Mouse (Mus musculus): ENCODE measurements around the gene Cacna1a. TPM values are rescaled to one million over a fixed set of nuclear protein-coding genes. Genes with fewer than 3 reads are reported as not detected.

The Cacna1a gene
- polyA plus RNA-seq, 1 experiment from 2014 or later = 20.3 TPM

GRCm38 (mm10) chr8:84647461-84647901, 259.2 kb downstream of the Cacna1a start:
- 2% methylated on average over 14 of the region's 14 CpGs for WGBS
- H3K27me3 ChIP-seq (replicated peaks; ENCODE audit: control insufficient read depth, insufficient read depth, low read length) = no peaks in the 10 kb centered on the region
- 0 out of 2 replicates have a peak overlapping the region, but pooled peaks have one; percentile 2 for H3K9ac ChIP-seq (replicated peaks; ENCODE audit: low read depth, low read length)
- no peaks in the 10 kb centered on the region for H3K9me3 ChIP-seq (ENCODE audit: control insufficient read depth, low read length)
- H3K4me1 ChIP-seq (replicated peaks; ENCODE audit: control insufficient read depth, insufficient read depth, low read length) = peaks cover 7% of the 10 kb centered on the region
- H3K27ac ChIP-seq (ENCODE audit: low read length) = no peak overlapping the region
- H3K36me3 ChIP-seq (ENCODE audit: control insufficient read depth, insufficient read depth) = no peaks in the 10 kb centered on the region
- peak overlapping the region; percentile 50 for H3K4me2 ChIP-seq (ENCODE audit: low read length)
- ATAC-seq = peak; percentile 77
- peak overlapping the region; percentile 25 for H3K4me3 ChIP-seq (replicated peaks; ENCODE audit: low read length)

- H3K4me1 ChIP-seq (replicated peaks; ENCODE audit: control insufficient read depth, insufficient read depth, low read length) = peaks cover 9% of the 10 kb centered on the region
- H3K9me3 ChIP-seq (ENCODE audit: control insufficient read depth, low read length) = no peaks in the 10 kb centered on the region
- no peak overlapping the region for H3K4me2 ChIP-seq (ENCODE audit: low read length)
- H3K4me3 ChIP-seq (replicated peaks; ENCODE audit: low read length) = no peak overlapping the region
- WGBS = 43% methylated on average over 3 of the region's 3 CpGs
- no peaks in the 10 kb centered on the region for H3K36me3 ChIP-seq (ENCODE audit: control insufficient read depth, insufficient read depth)
- no peak overlapping the region for H3K27ac ChIP-seq (ENCODE audit: low read length)
- ATAC-seq = no peak
- no peaks in the 10 kb centered on the region for H3K27me3 ChIP-seq (replicated peaks; ENCODE audit: control insufficient read depth, insufficient read depth, low read length)
- H3K9ac ChIP-seq (replicated peaks; ENCODE audit: low read depth, low read length) = no peak overlapping the region
Measured at GRCm38 (mm10) chr8:84650213-84650612, 262.0 kb downstream of the Cacna1a start.

DNA sequence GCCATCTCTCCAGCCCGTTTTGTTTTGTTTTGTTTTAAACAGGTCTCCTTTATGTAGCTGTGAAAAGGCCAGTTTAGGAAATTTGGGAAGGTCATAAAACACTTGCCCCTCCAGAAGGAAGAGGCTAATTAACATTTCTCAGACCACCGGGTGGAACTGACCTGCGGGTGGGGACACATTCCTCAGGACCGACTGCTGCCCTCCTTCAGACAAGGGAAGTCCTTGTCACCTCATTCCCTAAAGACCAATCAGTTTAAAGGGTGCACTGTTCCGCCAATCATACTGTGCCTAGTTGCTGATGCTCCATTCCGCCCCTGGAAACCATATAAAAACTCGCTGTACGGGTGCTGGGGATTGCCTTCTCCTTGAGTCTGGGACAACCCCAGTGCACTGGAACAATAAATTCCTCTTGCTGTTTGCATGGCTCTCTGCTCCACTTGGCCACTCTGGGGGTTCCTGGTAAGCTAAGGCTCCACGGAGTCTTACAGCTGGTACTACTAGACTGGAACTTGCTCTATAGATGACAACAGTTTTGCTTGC, 264.9 kb downstream of the Cacna1a start:
- Histone ChIP-seq H3K4me2 (ENCODE audit: low read length) (no peak overlapping the region), H3K27me3 (replicated peaks; ENCODE audit: control insufficient read depth, insufficient read depth, low read length) (no peaks in the 10 kb centered on the region), H3K4me3 (replicated peaks; ENCODE audit: low read length) (no peak overlapping the region), H3K36me3 (ENCODE audit: control insufficient read depth, insufficient read depth) (no peaks in the 10 kb centered on the region), H3K9ac (replicated peaks; ENCODE audit: low read depth, low read length) (no peak overlapping the region), H3K4me1 (replicated peaks; ENCODE audit: control insufficient read depth, insufficient read depth, low read length) (peaks cover 18% of the 10 kb centered on the region), H3K9me3 (ENCODE audit: control insufficient read depth, low read length) (no peaks in the 10 kb centered on the region), H3K27ac (ENCODE audit: low read length) (no peak overlapping the region)
- no peak for ATAC-seq
- WGBS = 70% methylated on average over 9 of the region's 9 CpGs

DNA sequence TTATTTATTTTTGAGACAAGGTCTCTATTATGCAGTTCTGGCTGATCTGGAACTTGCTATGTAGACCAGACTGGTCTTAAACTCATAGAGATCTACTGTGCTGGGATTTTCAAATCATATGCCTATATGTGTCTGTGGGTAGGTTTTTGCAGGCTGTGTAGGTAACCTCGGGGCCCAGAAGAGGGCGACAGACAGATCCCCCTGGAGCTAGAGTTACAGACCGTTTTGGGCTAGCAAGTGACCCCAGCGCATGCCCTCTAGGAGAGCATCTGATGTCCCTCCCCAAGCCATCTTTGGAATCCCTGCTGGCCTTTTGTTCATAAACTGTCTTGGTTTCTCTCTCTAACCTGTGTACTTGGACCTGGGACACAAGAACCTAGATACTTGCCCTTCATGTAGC, 266.4 kb downstream of the Cacna1a start:
- Histone ChIP-seq H3K9ac (replicated peaks; ENCODE audit: low read depth, low read length) (no peak overlapping the region), H3K27me3 (replicated peaks; ENCODE audit: control insufficient read depth, insufficient read depth, low read length) (no peaks in the 10 kb centered on the region), H3K9me3 (ENCODE audit: control insufficient read depth, low read length) (no peaks in the 10 kb centered on the region), H3K4me1 (replicated peaks; ENCODE audit: control insufficient read depth, insufficient read depth, low read length) (peaks cover 20% of the 10 kb centered on the region), H3K4me2 (ENCODE audit: low read length) (no peak overlapping the region), H3K36me3 (ENCODE audit: control insufficient read depth, insufficient read depth) (no peaks in the 10 kb centered on the region), H3K4me3 (replicated peaks; ENCODE audit: low read length) (no peak overlapping the region), H3K27ac (ENCODE audit: low read length) (0 out of 2 replicates have a peak overlapping the region, but pooled peaks have one; percentile 10)
- WGBS = 46% methylated on average over 4 of the region's 4 CpGs
- no peak for ATAC-seq

DNA sequence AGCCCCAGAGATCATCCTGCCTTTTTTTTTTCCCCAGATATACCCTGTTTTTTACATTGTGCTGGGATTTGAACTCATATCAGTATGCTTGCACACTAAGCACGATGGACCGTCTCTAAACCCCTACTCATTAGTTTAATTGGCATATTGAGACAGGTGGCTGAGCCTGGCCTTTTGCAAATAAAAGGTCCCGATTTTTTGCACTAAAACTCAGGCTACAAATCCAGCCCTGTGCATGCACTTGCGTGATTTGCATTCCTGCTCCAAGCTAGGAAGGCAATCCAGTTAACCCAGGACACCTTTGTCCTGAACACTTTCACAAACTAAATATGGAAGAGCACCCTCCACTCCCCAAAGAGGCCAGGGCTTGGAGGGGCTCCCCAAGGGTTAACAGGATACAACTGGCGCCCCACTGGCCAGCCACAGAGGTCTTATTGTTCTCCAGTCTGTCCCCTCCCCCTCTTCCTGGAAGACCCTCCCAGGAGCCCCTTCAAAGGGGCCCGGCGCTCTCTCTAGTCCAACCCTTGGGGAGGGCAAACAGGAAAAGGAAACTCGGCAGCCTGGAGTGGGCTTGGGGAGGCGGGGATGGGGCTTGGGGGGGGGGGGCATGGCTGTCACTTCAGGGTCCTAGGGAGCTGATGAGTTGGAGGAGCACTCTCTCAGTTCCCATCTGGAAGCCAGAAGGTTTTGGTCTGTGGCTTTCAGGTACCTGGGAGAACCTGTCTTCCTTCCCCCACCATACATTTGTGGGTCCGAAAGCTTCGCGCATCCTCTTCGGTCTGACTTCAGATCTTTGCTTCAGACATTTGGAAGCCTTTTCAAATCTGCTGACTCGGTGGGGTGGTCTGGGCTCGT, 267.3 kb downstream of the Cacna1a start:
- Histone ChIP-seq H3K27ac (ENCODE audit: low read length) (peak overlapping the region; percentile 71), H3K9me3 (ENCODE audit: control insufficient read depth, low read length) (no peaks in the 10 kb centered on the region), H3K4me2 (ENCODE audit: low read length) (peak overlapping the region; percentile 47), H3K9ac (replicated peaks; ENCODE audit: low read depth, low read length) (peak overlapping the region; percentile 49), H3K4me3 (replicated peaks; ENCODE audit: low read length) (peak overlapping the region; percentile 25; the same call in 1 of the 2 replicates), H3K27me3 (replicated peaks; ENCODE audit: control insufficient read depth, insufficient read depth, low read length) (no peaks in the 10 kb centered on the region), H3K36me3 (ENCODE audit: control insufficient read depth, insufficient read depth) (no peaks in the 10 kb centered on the region), H3K4me1 (replicated peaks; ENCODE audit: control insufficient read depth, insufficient read depth, low read length) (peaks cover 30% of the 10 kb centered on the region)
- 2% methylated on average over 13 of the region's 15 CpGs for WGBS
- ATAC-seq = peak; percentile 66

DNA sequence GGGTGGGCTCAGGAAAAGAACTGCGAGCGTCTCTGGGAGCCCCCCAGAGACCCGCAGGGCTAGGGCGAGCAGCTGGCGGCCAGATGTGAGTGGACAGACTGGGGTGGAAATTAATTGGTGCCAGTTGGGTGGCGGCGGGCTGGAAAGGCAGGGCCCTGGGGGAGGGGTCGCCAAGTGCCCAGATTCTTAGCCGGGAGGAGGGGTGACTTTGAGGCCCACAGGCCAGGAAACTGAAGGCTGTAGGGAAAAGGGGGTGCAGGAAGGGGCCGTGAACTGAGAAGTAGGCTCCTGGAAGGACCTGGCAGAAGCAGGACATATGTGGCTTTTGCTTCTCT, 267.9 kb downstream of the Cacna1a start:
- Histone ChIP-seq H3K9ac (replicated peaks; ENCODE audit: low read depth, low read length) (peak overlapping the region; percentile 49), H3K4me2 (ENCODE audit: low read length) (peak overlapping the region; percentile 47), H3K27ac (ENCODE audit: low read length) (peak overlapping the region; percentile 71), H3K4me3 (replicated peaks; ENCODE audit: low read length) (peak overlapping the region; percentile 25), H3K9me3 (ENCODE audit: control insufficient read depth, low read length) (no peaks in the 10 kb centered on the region), H3K36me3 (ENCODE audit: control insufficient read depth, insufficient read depth) (no peaks in the 10 kb centered on the region), H3K4me1 (replicated peaks; ENCODE audit: control insufficient read depth, insufficient read depth, low read length) (peaks cover 35% of the 10 kb centered on the region), H3K27me3 (replicated peaks; ENCODE audit: control insufficient read depth, insufficient read depth, low read length) (no peaks in the 10 kb centered on the region)
- WGBS = 2% methylated on average over 10 of the region's 10 CpGs
- ATAC-seq = 0 out of 2 replicates have a peak, but pooled peaks have one; percentile 5

DNA sequence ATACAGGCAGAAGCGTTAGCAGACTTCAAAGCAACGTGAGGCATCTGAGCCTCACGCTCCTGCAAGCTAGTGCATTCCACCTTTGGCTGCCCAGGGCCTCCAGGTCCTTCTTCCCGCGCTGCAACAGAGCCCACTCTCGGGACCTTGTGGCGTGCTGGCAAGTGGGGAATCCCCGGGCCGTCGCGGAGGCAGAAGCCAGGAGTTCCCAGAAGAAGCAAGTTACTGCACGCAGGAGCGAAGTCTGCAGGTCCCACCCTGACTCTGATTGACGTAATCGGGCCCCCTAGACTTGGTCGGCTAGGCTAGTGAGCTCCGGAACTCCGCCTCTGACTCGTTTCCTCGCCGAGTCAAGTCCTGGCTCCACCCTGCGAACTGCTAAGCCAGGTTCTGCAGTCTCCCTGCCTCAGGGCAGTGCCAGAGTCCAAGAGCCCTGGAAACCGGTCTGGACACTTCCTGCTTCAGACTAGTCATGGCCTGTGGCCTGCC, 268.4 kb downstream of the Cacna1a start:
- no peak for ATAC-seq
- H3K9me3 ChIP-seq (ENCODE audit: control insufficient read depth, low read length) = no peaks in the 10 kb centered on the region
- H3K9ac ChIP-seq (replicated peaks; ENCODE audit: low read depth, low read length) = peak overlapping the region; percentile 49
- no peaks in the 10 kb centered on the region for H3K27me3 ChIP-seq (replicated peaks; ENCODE audit: control insufficient read depth, insufficient read depth, low read length)
- H3K4me2 ChIP-seq (ENCODE audit: low read length) = peak overlapping the region; percentile 47
- H3K4me3 ChIP-seq (replicated peaks; ENCODE audit: low read length) = peak overlapping the region; percentile 25
- WGBS = 5% methylated on average over 23 of the region's 23 CpGs
- no peaks in the 10 kb centered on the region for H3K36me3 ChIP-seq (ENCODE audit: control insufficient read depth, insufficient read depth)
- H3K27ac ChIP-seq (ENCODE audit: low read length) = peak overlapping the region; percentile 71
- H3K4me1 ChIP-seq (replicated peaks; ENCODE audit: control insufficient read depth, insufficient read depth, low read length) = peaks cover 41% of the 10 kb centered on the region

DNA sequence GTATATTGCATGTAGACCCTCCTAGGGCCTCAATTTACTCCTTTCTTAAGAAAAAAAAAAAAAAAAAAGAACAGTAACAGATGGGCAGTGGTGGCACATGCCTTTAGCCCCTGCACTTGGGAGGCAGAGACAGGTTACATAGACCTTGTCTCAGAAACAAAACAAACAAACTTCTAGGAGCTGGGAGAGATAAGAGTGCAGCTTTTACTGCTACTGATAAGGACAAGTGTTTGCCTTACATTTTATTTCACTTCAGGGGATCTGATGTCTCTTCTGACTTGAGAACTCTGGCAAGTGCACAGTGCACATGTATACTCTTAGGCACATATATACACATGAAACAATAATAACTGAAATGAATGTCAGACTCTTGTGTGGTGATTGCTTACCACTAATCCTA, 269.0 kb downstream of the Cacna1a start:
- Histone ChIP-seq H3K9me3 (ENCODE audit: control insufficient read depth, low read length) (no peaks in the 10 kb centered on the region), H3K4me3 (replicated peaks; ENCODE audit: low read length) (no peak overlapping the region), H3K4me2 (ENCODE audit: low read length) (no peak overlapping the region), H3K9ac (replicated peaks; ENCODE audit: low read depth, low read length) (no peak overlapping the region), H3K4me1 (replicated peaks; ENCODE audit: control insufficient read depth, insufficient read depth, low read length) (peaks cover 45% of the 10 kb centered on the region), H3K27me3 (replicated peaks; ENCODE audit: control insufficient read depth, insufficient read depth, low read length) (no peaks in the 10 kb centered on the region), H3K27ac (ENCODE audit: low read length) (0 out of 2 replicates have a peak overlapping the region, but pooled peaks have one; percentile 0), H3K36me3 (ENCODE audit: control insufficient read depth, insufficient read depth) (no peaks in the 10 kb centered on the region)
- no peak for ATAC-seq

DNA sequence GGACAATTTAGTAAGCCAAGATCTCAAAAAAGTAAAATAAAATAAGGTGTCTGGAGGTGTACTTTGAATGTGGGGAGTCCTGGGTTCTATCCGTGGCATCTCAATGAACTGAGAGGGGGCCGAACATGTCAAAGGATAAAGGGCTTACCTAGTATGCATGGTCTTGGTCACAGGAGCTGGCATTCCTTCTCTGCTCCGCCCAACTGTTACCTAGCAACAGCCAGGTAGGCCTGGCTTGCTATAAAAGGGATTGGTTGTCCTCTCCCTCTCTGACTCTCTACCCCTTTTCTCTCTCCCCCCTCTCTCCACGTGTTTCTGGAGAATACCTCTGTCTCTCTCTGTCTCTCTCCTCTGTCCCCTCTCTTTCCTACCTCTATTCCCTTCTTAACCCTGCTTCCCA, 269.4 kb downstream of the Cacna1a start:
- H3K27ac ChIP-seq (ENCODE audit: low read length) = no peak overlapping the region
- ATAC-seq = no peak
- H3K9me3 ChIP-seq (ENCODE audit: control insufficient read depth, low read length) = no peaks in the 10 kb centered on the region
- WGBS = 52% methylated on average over 4 of the region's 4 CpGs
- no peak overlapping the region for H3K4me2 ChIP-seq (ENCODE audit: low read length)
- H3K36me3 ChIP-seq (ENCODE audit: control insufficient read depth, insufficient read depth) = no peaks in the 10 kb centered on the region
- H3K4me3 ChIP-seq (replicated peaks; ENCODE audit: low read length) = no peak overlapping the region
- H3K27me3 ChIP-seq (replicated peaks; ENCODE audit: control insufficient read depth, insufficient read depth, low read length) = no peaks in the 10 kb centered on the region
- peaks cover 48% of the 10 kb centered on the region for H3K4me1 ChIP-seq (replicated peaks; ENCODE audit: control insufficient read depth, insufficient read depth, low read length)
- no peak overlapping the region for H3K9ac ChIP-seq (replicated peaks; ENCODE audit: low read depth, low read length)
